Mouse (Mus musculus): ENCODE data around the gene Msh4.

DNA sequence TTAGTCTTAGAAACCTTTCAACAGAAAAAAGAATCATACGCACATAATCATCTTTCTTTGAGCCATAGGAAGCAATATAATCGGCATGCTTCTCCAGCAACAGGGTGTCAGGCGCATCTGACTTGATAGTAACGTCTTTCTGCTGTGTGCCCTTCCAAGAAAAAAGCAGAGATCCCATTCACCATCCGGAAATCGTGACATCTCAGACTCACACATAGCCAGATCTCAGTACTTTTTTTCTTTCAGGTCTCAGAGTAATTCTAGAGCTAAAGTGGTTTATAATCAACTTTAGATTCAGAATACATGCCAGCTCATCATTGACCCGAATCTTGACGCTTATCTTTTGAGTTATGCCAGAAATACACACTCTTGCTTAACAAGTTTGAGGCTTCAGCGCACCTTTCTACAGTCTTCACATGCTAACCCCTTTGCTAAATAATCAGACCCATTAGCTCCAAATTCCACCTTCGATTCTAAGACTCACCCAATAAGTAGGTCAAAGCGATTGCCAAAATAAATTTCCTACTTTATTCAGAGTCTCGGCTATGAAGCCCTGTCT lies 6.0 kb upstream of the Msh4 start:
- TF ChIP-seq CTCF (IDR thresholded peaks at IDR 0.05; ENCODE audit: low read depth, low read length) (no peak), POLR2A (IDR thresholded peaks at IDR 0.05; ENCODE audit: extremely low read depth, insufficient read depth, low read length) (no peak)
